Mouse (Mus musculus) ES-Bruce4 (cell line): ENCODE results near the gene Slbp. TPM values are rescaled to one million over a fixed set of nuclear protein-coding genes. Genes with fewer than 3 reads are reported as not detected.

Source experiments
- H3K27ac ChIP-seq: 2 replicates; pipeline ENCODE4 v1.5.1; 2012; ENCODE audit warnings: low read length, inconsistent platforms; ENCODE audit not compliant: insufficient read depth
- H3K27me3 ChIP-seq: 2 replicates; pipeline ENCODE4 v1.6.1; 2012; ENCODE audit warnings: mild to moderate bottlenecking, low read length, inconsistent platforms; ENCODE audit not compliant: control insufficient read depth, poor library complexity, insufficient read depth, severe bottlenecking
- H3K36me3 ChIP-seq: 2 replicates; pipeline ENCODE4 v1.6.1; 2012; ENCODE audit warnings: inconsistent platforms, mild to moderate bottlenecking, low read length, moderate library complexity; ENCODE audit not compliant: control insufficient read depth, poor library complexity, insufficient read depth, severe bottlenecking
- H3K4me1 ChIP-seq: one replicate; pipeline ENCODE4 v1.8.1; 2011; ENCODE audit warnings: low read length; ENCODE audit not compliant: control insufficient read depth, insufficient read depth
- H3K4me3 ChIP-seq: 2 replicates; pipeline ENCODE4 v1.5.1; 2011; ENCODE audit warnings: low read depth, mild to moderate bottlenecking, low read length
- H3K9ac ChIP-seq: 2 replicates; pipeline ENCODE4 v1.6.1; 2012; ENCODE audit warnings: low read depth, mild to moderate bottlenecking, inconsistent platforms; ENCODE audit not compliant: poor library complexity, severe bottlenecking
- H3K9me3 ChIP-seq: replicated peaks from 2 replicates; pipeline ENCODE4 v1.6.1; 2012; ENCODE audit warnings: mild to moderate bottlenecking, low read length, inconsistent platforms; ENCODE audit not compliant: control insufficient read depth, poor library complexity, insufficient read depth, severe bottlenecking
- CTCF ChIP-seq: IDR thresholded peaks from one replicate; pipeline ENCODE4 v1.8.1; 2011; ENCODE audit warnings: low read depth, low read length
- EP300 ChIP-seq: IDR thresholded peaks from 2 replicates; pipeline ENCODE4 v1.6.1; 2011; ENCODE audit warnings: low read depth, low read length; ENCODE audit not compliant: insufficient read depth
- POLR2A ChIP-seq: IDR thresholded peaks from one replicate; pipeline ENCODE4 v1.8.1; 2011; ENCODE audit warnings: low read length; ENCODE audit not compliant: insufficient read depth
- polyA plus RNA-seq: library from polyadenylated mRNA; stranded (reverse); fragments of >200 nt; gene quantifications from 2 replicates; pipeline ENCODE4 v1.2.4, GENCODE M21; 2011; ENCODE audit warnings: low read depth; ENCODE audit not compliant: missing spikeins, insufficient read depth, insufficient read length

Gene Slbp
- polyA plus RNA-seq, 1 experiment: 121 TPM

DNA sequence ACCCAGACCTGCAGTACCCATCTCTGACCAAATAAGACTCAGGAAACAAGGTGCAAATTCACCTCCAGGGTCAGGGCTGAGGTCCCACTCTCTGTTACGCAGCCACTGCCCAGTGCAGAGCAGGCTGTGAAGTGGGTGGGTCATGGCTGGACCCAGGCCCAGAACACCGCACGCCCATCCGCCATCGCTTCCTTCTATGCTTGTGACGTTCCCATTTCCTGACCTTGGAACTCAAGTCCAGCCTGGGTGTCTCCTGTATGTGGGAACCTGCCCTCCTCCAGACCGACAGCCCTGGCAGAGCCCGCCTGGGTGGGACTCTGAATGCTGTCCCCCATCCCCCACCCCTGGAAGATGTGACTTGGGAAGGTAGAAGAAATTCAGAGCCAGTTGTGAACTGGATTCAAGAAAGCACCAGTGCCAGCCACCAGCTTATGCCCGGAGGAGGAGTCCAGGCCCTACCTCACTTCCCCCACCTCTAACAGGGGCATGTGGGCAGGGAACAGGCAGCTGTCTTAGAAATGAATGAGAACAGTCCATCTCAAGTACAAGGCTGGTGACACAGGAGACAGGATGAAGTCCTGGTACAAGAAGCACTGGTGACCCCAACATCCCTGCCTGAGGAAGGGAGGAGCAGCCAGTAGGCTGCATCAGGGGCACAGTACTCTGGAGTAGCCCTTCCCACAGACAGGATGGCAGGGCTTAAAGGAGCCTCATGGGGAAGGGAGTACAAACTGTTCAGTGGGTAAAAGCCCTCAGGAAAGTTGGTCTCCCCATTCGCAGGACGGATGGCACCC, 37.7 kb upstream of the Slbp start:
- no peak for TF ChIP-seq EP300
- TF ChIP-seq CTCF: no peak
- TF ChIP-seq POLR2A: no peak
- no peaks in the 10 kb centered on the region for H3K9me3 ChIP-seq
- no peaks in the 10 kb centered on the region for H3K36me3 ChIP-seq
- no peak overlapping the region for H3K27ac ChIP-seq
- peak overlapping the region; percentile 23; the same call in 1 of the 2 replicates for H3K4me3 ChIP-seq
- no peaks in the 10 kb centered on the region for H3K27me3 ChIP-seq
- peaks cover 2% of the 10 kb centered on the region for H3K4me1 ChIP-seq
- H3K9ac ChIP-seq: no peak overlapping the region

DNA sequence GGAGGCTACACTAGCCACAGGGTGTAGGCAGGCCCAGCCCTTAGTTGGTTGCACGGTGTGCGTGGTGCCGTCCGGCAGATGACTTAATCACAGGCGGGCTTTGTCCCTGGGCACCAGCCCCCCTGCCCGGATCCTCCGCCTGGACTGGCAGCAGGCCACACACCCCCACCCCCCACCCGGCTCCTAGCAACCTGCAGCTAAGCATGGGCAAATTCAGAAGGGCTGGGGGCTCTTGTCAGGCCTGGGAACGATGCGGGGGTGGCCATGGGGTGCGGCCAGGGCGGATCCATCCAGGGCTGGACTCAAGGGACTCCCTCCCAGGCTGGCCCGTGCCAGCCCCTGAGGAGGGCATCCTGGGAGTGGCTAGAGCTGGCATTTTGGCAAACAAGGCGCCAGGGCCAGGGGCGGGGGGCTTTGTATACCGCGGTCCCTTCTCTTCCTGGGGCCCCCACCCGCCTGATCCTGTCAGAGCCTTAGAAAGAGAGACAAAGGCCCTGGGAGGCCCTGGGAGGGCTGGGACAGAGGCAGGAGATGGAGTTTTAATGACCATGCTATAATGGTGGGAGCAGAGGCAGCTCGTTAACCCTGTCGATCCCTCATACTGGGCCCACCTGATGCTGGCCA, 37.0 kb upstream of the Slbp start:
- Histone ChIP-seq H3K36me3 (no peaks in the 10 kb centered on the region), H3K4me1 (peaks cover 2% of the 10 kb centered on the region), H3K27ac (no peak overlapping the region), H3K9me3 (no peaks in the 10 kb centered on the region), H3K27me3 (no peaks in the 10 kb centered on the region), H3K9ac (0 out of 2 replicates have a peak overlapping the region, but pooled peaks have one; percentile 2), H3K4me3 (peak overlapping the region; percentile 25)
- TF ChIP-seq CTCF (no peak), POLR2A (no peak), EP300 (no peak)

DNA sequence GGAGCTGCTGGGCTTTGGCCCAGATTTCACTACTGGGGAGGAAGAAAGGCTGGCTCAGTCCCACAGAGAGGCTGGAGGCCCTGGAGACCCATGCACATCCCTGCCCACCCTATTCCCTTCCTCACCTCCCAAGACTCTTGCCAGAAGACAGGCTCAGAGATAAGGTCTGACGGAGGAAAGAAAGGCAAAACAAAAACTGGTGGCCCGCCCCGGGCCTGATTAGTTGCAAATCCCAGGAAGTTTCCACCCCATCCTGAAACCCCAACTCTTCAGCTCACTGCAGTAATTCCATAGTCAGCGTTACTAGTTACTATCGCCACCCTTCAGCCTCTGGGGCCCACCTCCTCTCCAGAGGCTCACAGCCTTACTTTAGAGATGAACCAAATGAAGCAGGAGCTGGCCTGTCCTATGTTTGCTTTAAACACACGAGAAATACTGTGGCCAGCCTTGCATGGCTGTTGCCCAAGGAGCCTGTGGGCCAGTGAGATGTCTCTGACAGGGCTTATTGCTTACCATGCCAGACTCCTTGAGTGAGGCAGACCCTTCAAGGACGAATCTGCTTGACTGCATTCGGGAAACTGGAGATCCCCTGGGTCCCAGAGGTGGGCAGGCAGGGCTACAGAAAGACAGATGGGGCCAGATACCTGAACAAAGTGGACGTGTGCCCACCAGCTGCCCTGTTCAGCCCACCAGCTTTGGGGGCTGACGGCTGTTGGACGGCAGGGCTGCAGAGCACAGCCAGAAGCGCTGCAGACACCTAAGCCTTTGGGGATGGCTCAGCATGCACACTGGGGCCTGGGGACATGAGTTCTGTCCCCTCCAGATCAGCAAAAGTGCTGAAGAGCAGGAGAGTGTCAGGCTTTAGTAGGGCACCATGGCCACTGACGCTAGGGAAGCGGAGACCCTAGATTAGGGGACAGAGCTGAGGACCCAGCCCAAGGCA, 36.2 kb upstream of the Slbp start:
- no peaks in the 10 kb centered on the region for H3K36me3 ChIP-seq
- H3K9me3 ChIP-seq: no peaks in the 10 kb centered on the region
- peaks cover 2% of the 10 kb centered on the region for H3K4me1 ChIP-seq
- no peak for TF ChIP-seq CTCF
- TF ChIP-seq EP300: no peak
- H3K9ac ChIP-seq: 0 out of 2 replicates have a peak overlapping the region, but pooled peaks have one; percentile 2
- H3K27me3 ChIP-seq: no peaks in the 10 kb centered on the region
- H3K4me3 ChIP-seq: peak overlapping the region; percentile 25
- no peak overlapping the region for H3K27ac ChIP-seq

DNA sequence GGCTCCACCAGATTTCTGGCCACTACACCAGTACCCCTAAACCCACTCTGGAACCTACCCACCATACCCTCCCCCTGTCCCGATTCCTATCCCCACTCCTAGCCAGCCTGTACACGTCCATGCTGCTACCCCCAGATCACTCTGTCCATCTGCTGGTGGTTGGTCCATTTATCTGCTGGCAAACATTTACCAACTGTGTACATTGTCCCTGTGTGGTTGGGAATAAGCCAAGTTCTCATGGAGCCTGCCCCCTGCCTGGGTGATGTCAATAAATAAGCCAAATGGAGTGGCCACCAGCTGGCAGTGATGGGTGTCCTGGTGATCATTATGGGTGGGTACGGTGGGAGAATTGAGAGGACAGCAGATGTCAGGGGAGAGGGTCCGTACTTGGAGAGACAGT, 34.8 kb upstream of the Slbp start:
- H3K4me3 ChIP-seq: no peak overlapping the region
- no peaks in the 10 kb centered on the region for H3K27me3 ChIP-seq
- H3K9me3 ChIP-seq: no peaks in the 10 kb centered on the region
- no peak overlapping the region for H3K9ac ChIP-seq
- H3K36me3 ChIP-seq: no peaks in the 10 kb centered on the region
- TF ChIP-seq CTCF (no peak), EP300 (no peak), POLR2A (no peak)
- peaks cover 2% of the 10 kb centered on the region for H3K4me1 ChIP-seq
- H3K27ac ChIP-seq: no peak overlapping the region

DNA sequence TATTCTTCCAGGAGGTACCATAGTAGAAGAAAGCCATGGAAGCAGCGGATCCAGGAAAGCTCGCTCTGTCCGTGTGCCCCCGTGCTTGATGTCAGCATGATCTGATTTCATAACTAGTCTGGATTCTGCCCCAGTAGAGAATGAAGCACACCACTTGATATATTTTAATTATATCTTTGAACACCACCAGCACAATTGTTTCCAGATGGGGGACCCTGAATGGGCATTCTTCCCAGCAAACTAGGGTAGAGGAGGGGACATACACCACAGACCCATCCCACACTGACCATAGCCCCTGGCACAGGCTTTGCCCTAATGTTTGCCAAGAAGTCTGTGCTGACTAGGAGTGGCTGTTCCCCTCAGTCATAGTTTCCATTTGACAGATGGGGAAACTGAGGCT, 32.6 kb upstream of the Slbp start:
- peaks cover 2% of the 10 kb centered on the region for H3K4me1 ChIP-seq
- H3K9ac ChIP-seq: no peak overlapping the region
- H3K27me3 ChIP-seq: no peaks in the 10 kb centered on the region
- no peaks in the 10 kb centered on the region for H3K36me3 ChIP-seq
- TF ChIP-seq CTCF (no peak), EP300 (no peak), POLR2A (no peak)
- no peaks in the 10 kb centered on the region for H3K9me3 ChIP-seq
- no peak overlapping the region for H3K4me3 ChIP-seq
- H3K27ac ChIP-seq: no peak overlapping the region
